Mouse (Mus musculus): ENCODE results near the gene Tnnt3.

DNA sequence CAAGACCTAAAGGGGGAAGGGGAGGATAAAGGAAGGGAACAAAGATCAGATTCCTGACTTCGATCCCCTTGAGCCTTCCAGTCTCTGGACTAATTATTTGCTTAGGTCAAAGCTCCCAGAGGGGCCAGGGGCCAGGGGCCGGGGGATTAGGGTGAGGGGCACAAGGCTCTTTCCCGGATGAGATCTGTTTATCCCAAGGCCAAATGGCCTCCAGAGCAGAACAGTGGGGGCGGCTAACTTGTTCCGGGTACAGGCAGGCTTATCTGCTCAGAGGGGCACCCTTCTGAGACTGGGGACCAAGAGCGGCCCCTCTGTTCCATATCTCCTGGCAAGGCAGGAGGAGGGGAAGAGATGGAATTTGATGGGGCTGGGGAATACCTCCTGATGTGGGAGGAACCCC, 59.1 kb downstream of the Tnnt3 start:
- no peak for TF ChIP-seq POLR2A (IDR thresholded peaks at IDR 0.05; ENCODE audit: extremely low read depth, insufficient read depth, low read length)
- TF ChIP-seq CTCF (IDR thresholded peaks at IDR 0.05; ENCODE audit: extremely low read depth, insufficient read depth, low read length), result no peak

All from cortical plate, adult 2 months (tissue).